Mouse (Mus musculus) liver, adult 2 months (tissue): ENCODE measurements around the gene Uhrf1bp1l. TPM values are rescaled to one million over a fixed set of nuclear protein-coding genes. Genes with fewer than 3 reads are reported as not detected.
A peak's percentile ranks its signal among the peaks of the same experiment; 100 is the strongest.

ENCODE experiments used
- DNase-seq: peaks from one replicate; pipeline ENCODE4 v3.0.0-alpha.2; 2011; ENCODE audit warnings: low read depth, low spot score; ENCODE audit errors: extremely low read depth
- H3K27ac ChIP-seq: fragments of 200-500 bp; replicated peaks from 2 replicates; pipeline ENCODE4 v1.5.1; 2012; ENCODE audit warnings: low read depth, mild to moderate bottlenecking, control low read depth, inconsistent platforms, low read length; ENCODE audit not compliant: insufficient read depth
- H3K27me3 ChIP-seq: fragments of 200-500 bp; 2 replicates; pipeline ENCODE4 v1.6.1; 2012; ENCODE audit warnings: mild to moderate bottlenecking, moderate library complexity, low read length, inconsistent platforms; ENCODE audit not compliant: control insufficient read depth, insufficient read depth
- H3K36me3 ChIP-seq: fragments of 200-500 bp; 2 replicates; pipeline ENCODE4 v1.6.1; 2012; ENCODE audit warnings: low read length, inconsistent platforms; ENCODE audit not compliant: control insufficient read depth, insufficient read depth
- H3K4me1 ChIP-seq: fragments of 200-500 bp; 2 replicates; pipeline ENCODE4 v1.6.1; 2011; ENCODE audit warnings: low read length; ENCODE audit not compliant: control insufficient read depth, insufficient read depth
- H3K4me3 ChIP-seq: fragments of 200-500 bp; 2 replicates; pipeline ENCODE4 v1.5.1; 2011; ENCODE audit warnings: low read depth, mild to moderate bottlenecking, control low read depth, low read length, moderate library complexity; ENCODE audit not compliant: insufficient read depth
- H3K79me2 ChIP-seq: fragments of 200-500 bp; 2 replicates; pipeline ENCODE4 v1.6.1; 2012; ENCODE audit warnings: inconsistent platforms, mild to moderate bottlenecking, low read length, moderate library complexity; ENCODE audit not compliant: control insufficient read depth, insufficient read depth
- H3K9ac ChIP-seq: fragments of 200-500 bp; 2 replicates; pipeline ENCODE4 v1.6.1; 2012; ENCODE audit warnings: low read depth, mild to moderate bottlenecking, control low read depth, inconsistent platforms, low read length
- CTCF ChIP-seq: fragments of 200-500 bp; IDR thresholded peaks from 2 replicates; pipeline ENCODE4 v1.5.1; 2011; ENCODE audit warnings: low read depth, low read length, control low read depth
- POLR2A ChIP-seq: fragments of 200-500 bp; IDR thresholded peaks from 2 replicates; pipeline ENCODE4 v1.6.1; 2011; ENCODE audit warnings: low read length, control low read depth; ENCODE audit not compliant: insufficient read depth; ENCODE audit errors: extremely low read depth
- WGBS: fragments of 180-500 bp; shearing (Covaris S2); methylation state at CpG from one replicate; pipeline ENCODE4 v1.1.7; 2018; 5-methylcytosine and 5-hydroxymethylcytosine counted together
- polyA plus RNA-seq: library from polyadenylated mRNA; depleted of rRNA; stranded (reverse); fragments of >200 nt; gene quantifications from 2 replicates; pipeline ENCODE4 v1.2.3, GENCODE M21; 2012
- total RNA-seq: library from RNA; depleted of rRNA; stranded (reverse); fragments of >200 nt; gene quantifications from 2 replicates; pipeline ENCODE4 v1.2.3, GENCODE M21; 2014

The Uhrf1bp1l gene
- total and polyA plus RNA-seq, 2 experiments: 16.0 to 38.6 TPM

GRCm38 (mm10) chr10:89764457-89765121 lies 19.8 kb downstream of the Uhrf1bp1l start:
- Histone ChIP-seq H3K9ac (no peak overlapping the region), H3K4me1 (peaks cover 13% of the 10 kb centered on the region), H3K27me3 (no peaks in the 10 kb centered on the region), H3K79me2 (peaks cover 23% of the 10 kb centered on the region; the same call in 1 of the 2 replicates), H3K36me3 (no peaks in the 10 kb centered on the region), H3K4me3 (no peak overlapping the region), H3K27ac (no peak overlapping the region)
- TF ChIP-seq POLR2A (no peak), CTCF (no peak)
- 76% methylated on average over 9 of the region's 9 CpGs for WGBS
- no peak for DNase-seq

DNA sequence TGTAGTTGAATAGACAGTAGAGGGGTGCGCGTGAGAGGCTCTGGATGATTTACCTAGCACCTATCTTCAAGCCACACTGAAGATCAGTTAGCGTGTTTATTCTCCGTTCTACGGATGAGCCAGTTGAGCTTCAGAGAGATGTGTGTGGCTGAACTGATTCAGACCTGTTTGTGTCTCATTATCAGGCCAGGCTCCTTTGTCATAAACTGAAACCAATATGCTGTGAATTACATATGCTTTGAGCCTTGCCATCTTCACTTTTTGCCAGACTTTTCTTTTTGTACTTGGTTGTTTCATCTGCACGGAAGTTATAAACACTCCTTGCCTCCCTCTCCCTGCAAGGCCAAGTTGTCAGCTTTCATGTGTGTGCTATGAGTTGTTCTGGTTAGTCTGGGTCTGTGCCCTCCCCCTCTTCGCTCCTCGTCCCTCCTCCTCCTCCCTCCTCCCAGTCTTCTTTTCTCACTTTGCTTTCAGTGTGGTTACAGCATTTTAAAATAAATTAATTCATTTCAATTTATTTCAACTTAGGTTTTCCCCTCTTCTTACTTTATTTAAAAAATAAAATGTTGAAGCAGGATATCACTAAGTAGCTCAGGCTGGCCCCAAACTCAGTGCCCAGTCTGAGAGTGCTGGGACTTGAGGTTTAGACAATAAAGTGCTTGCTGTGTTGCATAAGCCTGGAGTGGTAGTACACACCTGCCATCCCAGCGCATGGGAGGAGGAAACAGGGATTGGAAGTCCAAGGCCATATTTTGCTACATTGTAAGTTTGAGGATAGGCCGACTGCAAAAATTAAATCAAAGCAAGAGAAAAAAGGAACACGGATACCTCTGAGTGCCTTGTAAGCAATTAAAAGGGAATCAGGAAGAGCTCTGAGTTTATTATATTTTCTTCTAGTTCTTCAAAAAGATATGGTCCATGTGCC lies 21.3 kb downstream of the Uhrf1bp1l start:
- Histone ChIP-seq H3K4me3 (no peak overlapping the region), H3K9ac (no peak overlapping the region), H3K27me3 (no peaks in the 10 kb centered on the region), H3K4me1 (peaks cover 18% of the 10 kb centered on the region), H3K27ac (no peak overlapping the region), H3K79me2 (peaks cover 30% of the 10 kb centered on the region; the same call in 1 of the 2 replicates), H3K36me3 (no peaks in the 10 kb centered on the region)
- 81% methylated on average over 11 of the region's 11 CpGs for WGBS
- no peak for TF ChIP-seq CTCF
- no peak for TF ChIP-seq POLR2A
- DNase-seq: peak; percentile 51

DNA sequence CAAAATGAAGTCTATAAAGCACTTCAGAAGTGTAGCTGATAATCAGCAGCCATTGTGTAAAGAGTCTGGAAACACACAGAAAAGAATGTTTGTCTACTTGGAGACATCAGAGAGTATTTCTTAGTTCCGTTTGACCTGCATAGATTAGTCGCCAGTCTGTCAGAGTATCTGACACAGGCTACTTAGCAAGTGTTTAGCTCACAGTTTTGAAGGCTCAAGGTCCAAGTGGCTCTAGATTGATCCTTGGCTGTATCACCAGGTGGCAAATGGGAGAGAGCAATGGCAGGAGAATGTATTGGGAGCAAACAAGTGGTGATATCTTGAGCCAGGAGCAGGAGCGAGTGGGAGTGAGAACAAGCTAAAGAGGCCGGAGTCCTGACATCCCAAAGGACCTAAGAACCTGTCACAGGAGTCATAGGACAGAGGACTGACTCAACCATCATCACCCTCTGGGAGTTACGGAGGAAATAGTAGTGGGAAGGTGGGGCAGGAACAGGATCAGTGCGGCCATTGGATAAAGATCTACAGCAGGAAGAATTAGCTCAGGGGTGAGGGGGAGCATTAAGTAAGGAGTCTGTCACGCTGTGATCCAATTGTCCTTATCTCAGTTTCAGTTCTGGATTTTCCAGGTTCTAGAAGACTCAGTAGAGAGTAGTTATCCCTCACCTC lies 23.7 kb downstream of the Uhrf1bp1l start:
- Histone ChIP-seq H3K79me2 (peaks cover 24% of the 10 kb centered on the region), H3K4me3 (no peak overlapping the region), H3K9ac (0 out of 2 replicates have a peak overlapping the region, but pooled peaks have one; percentile 28), H3K36me3 (peaks cover 2% of the 10 kb centered on the region; the same call in 1 of the 2 replicates), H3K4me1 (peaks cover 19% of the 10 kb centered on the region), H3K27ac (peak overlapping the region; percentile 40), H3K27me3 (no peaks in the 10 kb centered on the region)
- WGBS: 19% methylated on average over 7 of the region's 7 CpGs
- TF ChIP-seq POLR2A (no peak), CTCF (no peak)
- peak; percentile 83 for DNase-seq

- Histone ChIP-seq H3K79me2 (peaks cover 24% of the 10 kb centered on the region), H3K27me3 (no peaks in the 10 kb centered on the region), H3K36me3 (peaks cover 2% of the 10 kb centered on the region; the same call in 1 of the 2 replicates), H3K4me1 (peaks cover 19% of the 10 kb centered on the region), H3K9ac (0 out of 2 replicates have a peak overlapping the region, but pooled peaks have one; percentile 28), H3K27ac (no peak overlapping the region), H3K4me3 (no peak overlapping the region)
- WGBS: 17% methylated on average over 4 of the region's 4 CpGs
- peak; percentile 54 for DNase-seq
- TF ChIP-seq POLR2A (no peak), CTCF (no peak)
Measured at GRCm38 (mm10) chr10:89769096-89769495, 24.3 kb downstream of the Uhrf1bp1l start.

DNA sequence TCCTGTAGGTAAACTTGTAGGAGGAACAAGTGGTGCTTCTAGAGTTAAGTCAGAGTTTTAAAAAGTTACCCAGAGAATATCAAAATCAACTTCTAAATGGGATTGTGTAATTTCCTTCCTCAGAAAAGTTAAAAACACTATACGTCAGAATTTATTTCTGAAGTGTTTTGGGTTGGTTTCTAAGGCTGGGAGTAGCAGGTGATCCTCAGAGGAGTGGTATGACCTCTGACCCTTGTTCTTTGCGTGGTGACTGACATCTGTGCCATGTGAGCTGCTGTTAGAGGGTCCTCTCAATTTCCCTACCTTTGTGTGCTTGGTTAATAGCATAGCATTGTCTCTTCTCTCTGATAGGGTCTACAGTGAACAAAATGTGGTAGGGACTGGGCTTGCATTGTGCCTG lies 27.1 kb downstream of the Uhrf1bp1l start:
- Histone ChIP-seq H3K79me2 (peaks cover 19% of the 10 kb centered on the region), H3K9ac (no peak overlapping the region), H3K27ac (no peak overlapping the region), H3K4me3 (no peak overlapping the region), H3K27me3 (no peaks in the 10 kb centered on the region), H3K4me1 (peaks cover 19% of the 10 kb centered on the region), H3K36me3 (peaks cover 6% of the 10 kb centered on the region; the same call in 1 of the 2 replicates)
- no peak for TF ChIP-seq POLR2A
- no peak for TF ChIP-seq CTCF
- no peak for DNase-seq
- WGBS: 37% methylated on average over 2 of the region's 2 CpGs
